Mouse (Mus musculus): Measurements from ENCODE around the gene Aco1. TPM values are rescaled to one million over a fixed set of nuclear protein-coding genes. Genes with fewer than 3 reads are reported as not detected.
"Not testable (repeated sequence)": the region's sequence is repeated elsewhere in the genome, so short reads cannot be mapped to it uniquely, and the experiment has no call there.

The Aco1 gene
- total and polyA plus RNA-seq, 2 experiments from 2014 or later = 33.2 to 57.5 TPM

DNA sequence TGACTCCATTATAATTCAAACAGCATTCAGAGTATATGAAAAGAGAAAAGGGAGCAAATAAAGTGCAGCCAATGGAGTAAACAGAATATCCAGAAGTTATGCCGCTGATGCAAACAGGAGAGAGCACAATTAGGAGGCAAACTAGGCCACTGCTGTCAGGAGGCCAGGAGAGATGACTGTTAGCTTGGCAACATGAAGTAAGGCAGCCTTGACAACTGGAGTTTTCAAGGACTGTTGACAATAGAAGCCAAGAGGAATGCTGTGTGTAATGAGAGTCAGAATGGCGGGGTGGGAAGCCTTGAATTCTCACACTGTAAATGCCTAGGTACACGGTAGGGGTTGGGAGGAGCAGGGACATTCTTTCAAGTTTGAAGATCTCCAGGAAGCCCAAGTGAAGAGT is 21.7 kb upstream of the Aco1 start:
- ATAC-seq (ENCODE audit: low FRiP score) = no peak
- TF ChIP-seq CTCF (IDR thresholded peaks at IDR 0.05) = no peak
- 73% methylated on average over 3 of the region's 3 CpGs for WGBS

DNA sequence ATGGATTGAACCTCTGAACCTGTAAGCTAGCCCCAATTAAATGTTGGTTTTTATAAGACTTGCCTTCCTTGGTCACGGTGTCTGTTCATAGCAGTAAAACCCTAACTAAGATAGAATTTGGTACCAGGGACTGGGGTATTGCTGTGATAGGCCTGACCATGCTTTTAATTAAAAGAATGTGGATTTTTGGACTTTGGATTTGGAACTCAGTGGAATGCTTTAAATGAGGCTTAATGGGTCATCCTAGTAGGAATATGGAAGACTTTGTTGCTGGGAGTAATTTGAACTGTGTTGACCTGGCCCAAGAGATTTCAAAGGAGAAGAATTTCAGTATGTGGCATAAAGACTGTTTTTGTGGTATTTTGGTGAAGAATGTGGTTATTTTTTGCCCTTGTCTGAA is 20.6 kb upstream of the Aco1 start:
- H3K4me2 ChIP-seq (ENCODE audit: low read depth, low read length, poor library complexity, severe bottlenecking); ATAC-seq (ENCODE audit: low FRiP score); DNase-seq (ENCODE audit: low spot score); H3K9ac ChIP-seq (replicated peaks; ENCODE audit: low read length, poor library complexity, severe bottlenecking); H3K9me3 ChIP-seq (ENCODE audit: low read length); H3K27me3 ChIP-seq (ENCODE audit: insufficient read depth, low read length); H3K4me3 ChIP-seq (ENCODE audit: low read depth, low read length); H3K27ac ChIP-seq (ENCODE audit: low read depth, low read length); H3K4me1 ChIP-seq (ENCODE audit: insufficient read depth, low read length); H3K36me3 ChIP-seq (ENCODE audit: insufficient read depth, low read length): not testable (repeated sequence)
- 91% methylated on average over 1 of the region's 1 CpGs for WGBS

More for the DNA sequence above, 21.7 kb upstream of the Aco1 start:
- Histone ChIP-seq H3K9me3 (ENCODE audit: low read length) (no peaks in the 10 kb centered on the region), H3K4me3 (ENCODE audit: low read depth, low read length) (no peak overlapping the region), H3K27ac (ENCODE audit: low read depth, low read length) (no peak overlapping the region), H3K9ac (replicated peaks; ENCODE audit: low read length, poor library complexity, severe bottlenecking) (no peak overlapping the region), H3K36me3 (ENCODE audit: insufficient read depth, low read length) (no peaks in the 10 kb centered on the region), H3K4me2 (ENCODE audit: low read depth, low read length, poor library complexity, severe bottlenecking) (no peak overlapping the region), H3K4me1 (ENCODE audit: insufficient read depth, low read length) (no peaks in the 10 kb centered on the region), H3K27me3 (ENCODE audit: insufficient read depth, low read length) (no peaks in the 10 kb centered on the region)
- no peak for DNase-seq (ENCODE audit: low spot score)

DNA sequence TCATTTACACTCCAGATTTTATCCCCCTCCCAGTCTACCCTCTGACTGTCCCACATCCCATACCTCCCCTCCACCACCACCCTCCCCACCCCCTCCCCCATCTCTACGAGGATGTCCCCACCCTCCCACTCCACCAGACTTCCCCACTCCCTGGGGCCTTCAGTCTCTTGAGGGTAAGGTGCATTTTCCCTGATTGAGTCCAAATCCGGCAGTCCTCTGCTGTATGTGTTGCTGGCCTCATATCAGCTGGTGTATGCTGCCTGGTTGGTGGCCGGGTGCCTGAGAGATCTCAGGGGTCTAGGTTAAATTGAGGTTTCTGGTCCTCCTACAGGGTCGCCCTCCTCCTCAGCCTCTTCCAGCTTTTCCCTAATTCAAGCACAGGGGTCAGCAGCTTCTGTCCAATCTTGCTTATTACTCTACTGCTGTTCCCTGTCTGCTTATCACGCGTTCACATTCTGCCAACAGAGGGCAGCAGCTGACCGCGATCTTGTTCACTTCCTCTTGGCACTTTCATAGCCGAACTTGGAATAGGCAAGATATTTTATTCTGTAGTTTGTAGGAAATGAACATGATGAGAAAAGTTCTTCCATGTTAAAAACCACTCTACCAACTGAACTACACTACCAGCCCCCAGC is 8.3 kb upstream of the Aco1 start:
- no peaks in the 10 kb centered on the region for H3K4me1 ChIP-seq (ENCODE audit: insufficient read depth, low read length)
- no peaks in the 10 kb centered on the region for H3K36me3 ChIP-seq (ENCODE audit: insufficient read depth, low read length)
- no peak overlapping the region for H3K27ac ChIP-seq (ENCODE audit: low read depth, low read length)
- no peak overlapping the region for H3K9ac ChIP-seq (replicated peaks; ENCODE audit: low read length, poor library complexity, severe bottlenecking)
- H3K4me2 ChIP-seq (ENCODE audit: low read depth, low read length, poor library complexity, severe bottlenecking) = no peak overlapping the region
- WGBS = 20% methylated on average over 9 of the region's 9 CpGs
- peak; percentile 87 for TF ChIP-seq CTCF (IDR thresholded peaks at IDR 0.05)
- no peak overlapping the region for H3K4me3 ChIP-seq (ENCODE audit: low read depth, low read length)
- peak; percentile 86 for DNase-seq (ENCODE audit: low spot score)
- no peaks in the 10 kb centered on the region for H3K9me3 ChIP-seq (ENCODE audit: low read length)
- H3K27me3 ChIP-seq (ENCODE audit: insufficient read depth, low read length) = no peaks in the 10 kb centered on the region
- peak; percentile 52; the same call in 1 of the 2 replicates for ATAC-seq (ENCODE audit: low FRiP score)

DNA sequence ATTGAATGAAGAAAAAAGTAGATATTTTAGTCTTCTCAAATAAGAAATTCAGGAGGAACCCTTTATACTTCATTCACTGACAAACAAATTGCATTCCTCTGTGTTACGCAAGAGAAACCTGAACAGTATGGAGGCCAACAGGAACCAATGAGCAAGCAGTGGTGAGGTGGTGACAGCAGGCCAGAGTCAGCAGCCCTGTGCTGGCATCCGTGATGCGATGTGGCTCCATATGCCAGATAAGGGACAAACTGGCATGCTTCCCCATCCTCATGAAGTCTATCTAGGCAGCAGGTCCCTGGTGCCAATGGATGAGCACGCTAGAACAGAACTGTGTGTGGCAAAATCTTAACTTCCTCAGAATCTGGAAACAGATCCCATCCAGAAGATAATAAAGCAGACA is 6.4 kb upstream of the Aco1 start:
- TF ChIP-seq CTCF (IDR thresholded peaks at IDR 0.05) = no peak
- H3K27ac ChIP-seq (ENCODE audit: low read depth, low read length) = no peak overlapping the region
- no peak overlapping the region for H3K4me3 ChIP-seq (ENCODE audit: low read depth, low read length)
- no peak overlapping the region for H3K9ac ChIP-seq (replicated peaks; ENCODE audit: low read length, poor library complexity, severe bottlenecking)
- DNase-seq (ENCODE audit: low spot score) = no peak
- no peaks in the 10 kb centered on the region for H3K27me3 ChIP-seq (ENCODE audit: insufficient read depth, low read length)
- no peak for ATAC-seq (ENCODE audit: low FRiP score)
- no peaks in the 10 kb centered on the region for H3K9me3 ChIP-seq (ENCODE audit: low read length)
- H3K4me1 ChIP-seq (ENCODE audit: insufficient read depth, low read length) = no peaks in the 10 kb centered on the region
- no peaks in the 10 kb centered on the region for H3K36me3 ChIP-seq (ENCODE audit: insufficient read depth, low read length)
- 87% methylated on average over 4 of the region's 4 CpGs for WGBS
- H3K4me2 ChIP-seq (ENCODE audit: low read depth, low read length, poor library complexity, severe bottlenecking) = no peak overlapping the region

DNA sequence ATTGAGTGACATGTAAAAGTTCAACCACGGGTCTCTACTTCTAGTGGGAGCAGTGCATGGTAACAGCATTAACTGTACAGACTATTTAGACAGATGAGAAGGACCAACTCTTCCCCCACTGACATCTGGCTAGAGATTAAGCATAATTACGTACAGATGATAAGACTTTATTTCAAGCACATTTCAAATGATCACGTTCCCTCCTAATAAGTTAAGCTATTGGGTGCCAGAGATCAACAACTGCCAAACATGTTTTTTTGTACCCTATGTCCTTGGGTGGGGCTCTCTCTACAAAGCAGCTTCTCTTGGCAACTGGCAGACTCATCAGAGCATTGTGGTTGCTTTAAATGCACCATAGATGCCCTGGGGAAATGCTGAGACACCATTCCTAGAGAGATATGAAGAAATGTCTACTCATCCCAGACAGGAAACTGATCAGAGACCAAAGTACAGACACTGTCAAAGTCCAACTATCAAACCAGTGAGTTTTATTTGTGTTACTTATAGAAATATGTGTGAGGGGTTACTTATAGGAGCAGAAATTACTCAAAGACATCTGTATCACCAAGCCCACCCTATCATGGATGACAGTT is 3.1 kb upstream of the Aco1 start:
- DNase-seq (ENCODE audit: low spot score) = no peak
- Histone ChIP-seq H3K27me3 (ENCODE audit: insufficient read depth, low read length) (no peaks in the 10 kb centered on the region), H3K4me1 (ENCODE audit: insufficient read depth, low read length) (peaks cover 7% of the 10 kb centered on the region; the same call in 1 of the 2 replicates), H3K9ac (replicated peaks; ENCODE audit: low read length, poor library complexity, severe bottlenecking) (no peak overlapping the region), H3K36me3 (ENCODE audit: insufficient read depth, low read length) (no peaks in the 10 kb centered on the region), H3K4me3 (ENCODE audit: low read depth, low read length) (no peak overlapping the region), H3K4me2 (ENCODE audit: low read depth, low read length, poor library complexity, severe bottlenecking) (no peak overlapping the region), H3K27ac (ENCODE audit: low read depth, low read length) (no peak overlapping the region), H3K9me3 (ENCODE audit: low read length) (no peaks in the 10 kb centered on the region)
- ATAC-seq (ENCODE audit: low FRiP score) = no peak
- no peak for TF ChIP-seq CTCF (IDR thresholded peaks at IDR 0.05)
- 78% methylated on average over 3 of the region's 3 CpGs for WGBS

DNA sequence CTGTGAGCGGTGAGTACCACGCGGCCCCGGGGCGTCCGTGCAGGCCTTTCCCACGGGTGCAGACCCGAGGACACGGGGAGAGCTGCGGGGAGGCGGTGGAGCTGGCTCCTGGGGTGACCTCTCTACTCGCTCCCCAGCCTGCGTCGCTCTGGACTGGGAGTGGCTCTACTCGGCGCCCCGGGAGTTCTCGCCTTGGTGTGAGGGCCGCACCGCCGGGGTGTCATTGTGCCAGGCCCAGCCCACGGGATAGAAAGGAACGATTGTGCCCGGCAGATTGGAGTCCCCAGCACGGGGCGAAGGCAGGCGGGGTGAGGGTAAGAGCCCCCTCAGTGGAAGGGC is 621 bp downstream of the Aco1 start:
- 0% methylated on average over 27 of the region's 27 CpGs for WGBS
- DNase-seq (ENCODE audit: low spot score) = no peak
- no peak for ATAC-seq (ENCODE audit: low FRiP score)

More for the DNA sequence above, 621 bp downstream of the Aco1 start:
- no peaks in the 10 kb centered on the region for H3K9me3 ChIP-seq (ENCODE audit: low read length)
- peak overlapping the region; percentile 91 for H3K27ac ChIP-seq (ENCODE audit: low read depth, low read length)
- peak overlapping the region; percentile 87 for H3K4me3 ChIP-seq (ENCODE audit: low read depth, low read length)
- peak overlapping the region; percentile 61 for H3K4me2 ChIP-seq (ENCODE audit: low read depth, low read length, poor library complexity, severe bottlenecking)
- H3K9ac ChIP-seq (replicated peaks; ENCODE audit: low read length, poor library complexity, severe bottlenecking) = peak overlapping the region; percentile 90
- TF ChIP-seq CTCF (IDR thresholded peaks at IDR 0.05) = no peak
- no peaks in the 10 kb centered on the region for H3K36me3 ChIP-seq (ENCODE audit: insufficient read depth, low read length)
- H3K4me1 ChIP-seq (ENCODE audit: insufficient read depth, low read length) = peaks cover 9% of the 10 kb centered on the region; the same call in 1 of the 2 replicates
- H3K27me3 ChIP-seq (ENCODE audit: insufficient read depth, low read length) = no peaks in the 10 kb centered on the region

Measured in midbrain, postnatal 0 days (tissue).